Mouse (Mus musculus): ENCODE data around the gene Tmem87a. TPM values are rescaled to one million over a fixed set of nuclear protein-coding genes. Genes with fewer than 3 reads are reported as not detected.

The Tmem87a gene
- polyA plus RNA-seq, 1 experiment from 2014 or later = 6.3 TPM

GRCm38 (mm10) chr2:120337886-120338285 is 66.0 kb downstream of the Tmem87a start:
- no peak overlapping the region for H3K4me3 ChIP-seq (ENCODE audit: low read length)
- no peaks in the 10 kb centered on the region for H3K4me1 ChIP-seq (ENCODE audit: control insufficient read depth, insufficient read depth, low read depth, low read length)
- 75% methylated on average over 2 of the region's 2 CpGs for WGBS
- no peak for ATAC-seq
- no peak overlapping the region for H3K4me2 ChIP-seq (ENCODE audit: low read length)
- H3K9me3 ChIP-seq (ENCODE audit: control insufficient read depth, low read length) = no peaks in the 10 kb centered on the region
- peaks cover 27% of the 10 kb centered on the region for H3K36me3 ChIP-seq (ENCODE audit: control insufficient read depth, insufficient read depth, low read length)
- H3K27me3 ChIP-seq (replicated peaks; ENCODE audit: control insufficient read depth, insufficient read depth, low read length) = no peaks in the 10 kb centered on the region
- no peak overlapping the region for H3K27ac ChIP-seq (ENCODE audit: low read depth, low read length)
- no peak overlapping the region for H3K9ac ChIP-seq (ENCODE audit: low read depth, low read length)

- no peak for ATAC-seq
- Histone ChIP-seq H3K4me1 (ENCODE audit: control insufficient read depth, insufficient read depth, low read depth, low read length) (no peaks in the 10 kb centered on the region), H3K27me3 (replicated peaks; ENCODE audit: control insufficient read depth, insufficient read depth, low read length) (no peaks in the 10 kb centered on the region), H3K9me3 (ENCODE audit: control insufficient read depth, low read length) (no peaks in the 10 kb centered on the region), H3K4me2 (ENCODE audit: low read length) (no peak overlapping the region), H3K9ac (ENCODE audit: low read depth, low read length) (no peak overlapping the region), H3K27ac (ENCODE audit: low read depth, low read length) (no peak overlapping the region), H3K36me3 (ENCODE audit: control insufficient read depth, insufficient read depth, low read length) (peaks cover 29% of the 10 kb centered on the region), H3K4me3 (ENCODE audit: low read length) (no peak overlapping the region)
- 86% methylated on average over 4 of the region's 4 CpGs for WGBS
Observed at GRCm38 (mm10) chr2:120331575-120331974, 72.3 kb downstream of the Tmem87a start.

- ATAC-seq = no peak
Observed at GRCm38 (mm10) chr2:120315077-120315476, 88.8 kb downstream of the Tmem87a start.

GRCm38 (mm10) chr2:120314487-120314886 is 89.4 kb downstream of the Tmem87a start:
- H3K9me3 ChIP-seq (ENCODE audit: control insufficient read depth, low read length) = no peaks in the 10 kb centered on the region
- no peak overlapping the region for H3K4me3 ChIP-seq (ENCODE audit: low read length)
- H3K36me3 ChIP-seq (ENCODE audit: control insufficient read depth, insufficient read depth, low read length) = peaks cover 24% of the 10 kb centered on the region
- 90% methylated on average over 4 of the region's 4 CpGs for WGBS
- H3K4me2 ChIP-seq (ENCODE audit: low read length) = no peak overlapping the region
- H3K9ac ChIP-seq (ENCODE audit: low read depth, low read length) = no peak overlapping the region
- no peak for ATAC-seq
- H3K27me3 ChIP-seq (replicated peaks; ENCODE audit: control insufficient read depth, insufficient read depth, low read length) = no peaks in the 10 kb centered on the region
- H3K27ac ChIP-seq (ENCODE audit: low read depth, low read length) = no peak overlapping the region
- H3K4me1 ChIP-seq (ENCODE audit: control insufficient read depth, insufficient read depth, low read depth, low read length) = no peaks in the 10 kb centered on the region

More at GRCm38 (mm10) chr2:120315077-120315476, 88.8 kb downstream of the Tmem87a start:
- Histone ChIP-seq H3K4me1 (ENCODE audit: control insufficient read depth, insufficient read depth, low read depth, low read length) (no peaks in the 10 kb centered on the region), H3K36me3 (ENCODE audit: control insufficient read depth, insufficient read depth, low read length) (peaks cover 24% of the 10 kb centered on the region), H3K27ac (ENCODE audit: low read depth, low read length) (no peak overlapping the region), H3K27me3 (replicated peaks; ENCODE audit: control insufficient read depth, insufficient read depth, low read length) (no peaks in the 10 kb centered on the region), H3K9me3 (ENCODE audit: control insufficient read depth, low read length) (no peaks in the 10 kb centered on the region), H3K4me3 (ENCODE audit: low read length) (no peak overlapping the region), H3K9ac (ENCODE audit: low read depth, low read length) (no peak overlapping the region), H3K4me2 (ENCODE audit: low read length) (no peak overlapping the region)
- WGBS = 75% methylated on average over 4 of the region's 4 CpGs

- Histone ChIP-seq H3K27ac (ENCODE audit: low read depth, low read length) (no peak within 1 kb of the TSS), H3K9ac (ENCODE audit: low read depth, low read length) (no peak within 1 kb of the TSS), H3K4me2 (ENCODE audit: low read length) (no peak within 1 kb of the TSS), H3K4me1 (ENCODE audit: control insufficient read depth, insufficient read depth, low read depth, low read length) (no peaks in the 10 kb centered on the region), H3K4me3 (ENCODE audit: low read length) (no peak within 1 kb of the TSS), H3K9me3 (ENCODE audit: control insufficient read depth, low read length) (no peaks in the 10 kb centered on the region), H3K36me3 (ENCODE audit: control insufficient read depth, insufficient read depth, low read length) (peaks cover 20% of the 10 kb centered on the region), H3K27me3 (replicated peaks; ENCODE audit: control insufficient read depth, insufficient read depth, low read length) (no peaks in the 10 kb centered on the region)
- WGBS = 71% methylated on average over 3 of the region's 3 CpGs
- no peak for ATAC-seq
Observed at GRCm38 (mm10) chr2:120313976-120314375, 89.9 kb downstream of the Tmem87a start, which contains the start of gene Pla2g4f. Pla2g4f (minus strand) TSS chr2:120314165.

GRCm38 (mm10) chr2:120312276-120312825 is 91.6 kb downstream of the Tmem87a start:
- Histone ChIP-seq H3K36me3 (ENCODE audit: control insufficient read depth, insufficient read depth, low read length) (peaks cover 8% of the 10 kb centered on the region), H3K4me3 (ENCODE audit: low read length) (no peak overlapping the region), H3K9ac (ENCODE audit: low read depth, low read length) (no peak overlapping the region), H3K9me3 (ENCODE audit: control insufficient read depth, low read length) (no peaks in the 10 kb centered on the region), H3K27ac (ENCODE audit: low read depth, low read length) (no peak overlapping the region), H3K4me2 (ENCODE audit: low read length) (no peak overlapping the region), H3K27me3 (replicated peaks; ENCODE audit: control insufficient read depth, insufficient read depth, low read length) (no peaks in the 10 kb centered on the region), H3K4me1 (ENCODE audit: control insufficient read depth, insufficient read depth, low read depth, low read length) (no peaks in the 10 kb centered on the region)
- 88% methylated on average over 7 of the region's 7 CpGs for WGBS
- no peak for ATAC-seq

Other genes starting within 250 kb of the Tmem87a start
- 19.2 and 20.7 TPM in 2 replicates for gene Ehd4, start 249.5 kb downstream of the Tmem87a start, polyA plus RNA-seq (2015; fragmentation: Nextera tagmentation; extraction: Ambion mirVana)
- gene Pla2g4e, start 158.8 kb downstream of the Tmem87a start, polyA plus RNA-seq (2015; fragmentation: Nextera tagmentation; extraction: Ambion mirVana) = 5.1 and 5.7 TPM in 2 replicates
- 0.09 TPM in 1 of 2 replicates, not detected in the other for gene Pla2g4d, start 114.9 kb downstream of the Tmem87a start, polyA plus RNA-seq (2015; fragmentation: Nextera tagmentation; extraction: Ambion mirVana)
- not detected in 2 replicates for gene Pla2g4f, start 89.9 kb downstream of the Tmem87a start, polyA plus RNA-seq (2015; fragmentation: Nextera tagmentation; extraction: Ambion mirVana)
- gene Vps39, start 51.0 kb downstream of the Tmem87a start, polyA plus RNA-seq (2015; fragmentation: Nextera tagmentation; extraction: Ambion mirVana) = 43.0 and 44.5 TPM in 2 replicates
- 10.2 and 11.4 TPM in 2 replicates for gene Ganc, start 217 bp downstream of the Tmem87a start, polyA plus RNA-seq (2015; fragmentation: Nextera tagmentation; extraction: Ambion mirVana)
- 0.54 and 0.79 TPM in 2 replicates for gene Capn3, start 51.9 kb upstream of the Tmem87a start, polyA plus RNA-seq (2015; fragmentation: Nextera tagmentation; extraction: Ambion mirVana)
- gene Zfp106, start 159.7 kb upstream of the Tmem87a start, polyA plus RNA-seq (2015; fragmentation: Nextera tagmentation; extraction: Ambion mirVana) = 31.7 and 33.1 TPM in 2 replicates
- gene Snap23, start 163.6 kb upstream of the Tmem87a start, polyA plus RNA-seq (2015; fragmentation: Nextera tagmentation; extraction: Ambion mirVana) = 18.4 and 19.9 TPM in 2 replicates
- 25.3 and 26.8 TPM in 2 replicates for gene Haus2, start 205.3 kb upstream of the Tmem87a start, polyA plus RNA-seq (2015; fragmentation: Nextera tagmentation; extraction: Ambion mirVana)
- gene Lrrc57, start 205.4 kb upstream of the Tmem87a start, polyA plus RNA-seq (2015; fragmentation: Nextera tagmentation; extraction: Ambion mirVana) = 35.8 and 37.6 TPM in 2 replicates
- 3.3 and 3.5 TPM in 2 replicates for gene Stard9, start 225.0 kb upstream of the Tmem87a start, polyA plus RNA-seq (2015; fragmentation: Nextera tagmentation; extraction: Ambion mirVana)

All from hindbrain, embryonic 16.5 days (tissue).